ENCODE assay signal across 17 mouse cellular contexts in the genomic region with DNA sequence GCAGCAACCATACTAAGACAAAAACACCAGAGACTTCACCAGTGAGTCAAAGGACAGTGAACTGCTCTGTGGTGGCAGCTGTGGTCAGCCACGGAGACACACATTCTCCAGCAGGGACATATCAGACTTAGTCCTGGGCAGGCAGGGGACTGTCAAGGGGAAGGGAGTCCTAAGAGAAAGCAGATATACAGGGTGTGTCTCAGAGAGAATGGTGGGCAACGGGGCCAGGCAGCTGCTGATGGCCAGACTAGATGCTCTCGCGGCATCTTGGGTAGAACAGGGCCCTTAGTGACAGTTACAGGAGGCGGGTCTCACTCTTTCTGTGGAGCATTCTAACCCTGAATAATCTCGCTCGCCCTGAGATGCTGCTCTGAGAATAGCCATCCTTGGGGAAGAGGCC.
"Had no signal": no experiment of that assay in that cellular context is flagged by ENCODE, and none has a peak within 500 bp of the region (broad histone marks: within the 10 kb centered on the region; RNA-seq: fewer than 3 reads in every experiment).

No protein-coding gene starts in this region.

- H3K9ac ChIP-seq: limb, embryonic 12.5 days; lung, embryonic 15.5 days; neural tube, embryonic 15.5 days had no signal

- H3K27me3 ChIP-seq: limb, embryonic 12.5 days; lung, embryonic 15.5 days; neural tube, embryonic 15.5 days had no signal

- H3K4me1 ChIP-seq: limb, embryonic 12.5 days; lung, embryonic 15.5 days; neural tube, embryonic 15.5 days had no signal

- H3K4me2 ChIP-seq: limb, embryonic 12.5 days; lung, embryonic 15.5 days; neural tube, embryonic 15.5 days had no signal

- H3K9me3 ChIP-seq: limb, embryonic 12.5 days; lung, embryonic 15.5 days; neural tube, embryonic 15.5 days had no signal

- H3K27ac ChIP-seq: kidney, postnatal 0 days; limb, embryonic 12.5 days; lung, embryonic 15.5 days; macrophage; neural tube, embryonic 15.5 days had no signal

- DNase-seq: kidney, adult 11 months; kidney, adult 9 months; kidney, postnatal 36 days; layer of hippocampus, adult 9-11 months; layer of hippocampus, postnatal 36 days; lung, postnatal 14 days; midbrain, embryonic 14.5 days; right cerebral cortex, postnatal 4 days; spleen, adult 18-20 months; thymus, adult 18-20 months; thymus, postnatal 14 days had no signal

- H3K36me3 ChIP-seq: neural tube, embryonic 15.5 days had no signal

- H3K4me3 ChIP-seq: limb, embryonic 12.5 days; lung, embryonic 15.5 days; myocyte; neural tube, embryonic 15.5 days had no signal
